Mouse (Mus musculus) adipose tissue, adult 10 weeks (tissue): ENCODE data around the gene Agap2. TPM values are rescaled to one million over a fixed set of nuclear protein-coding genes. Genes with fewer than 3 reads are reported as not detected.

Source experiments
- polyA plus RNA-seq: library from polyadenylated mRNA; stranded (reverse); fragments of 350-450 nt; fragmentation: Illumina TruSeq; extraction: RNeasy Lipid Tissue Mini Kit (QIAGEN cat#74804); gene quantifications from one replicate; pipeline ENCODE4 v1.2.3, GENCODE M21; 2014; ENCODE audit warnings: low read depth, low replicate concordance

The Agap2 gene
- polyA plus RNA-seq = 3.9 TPM

DNA sequence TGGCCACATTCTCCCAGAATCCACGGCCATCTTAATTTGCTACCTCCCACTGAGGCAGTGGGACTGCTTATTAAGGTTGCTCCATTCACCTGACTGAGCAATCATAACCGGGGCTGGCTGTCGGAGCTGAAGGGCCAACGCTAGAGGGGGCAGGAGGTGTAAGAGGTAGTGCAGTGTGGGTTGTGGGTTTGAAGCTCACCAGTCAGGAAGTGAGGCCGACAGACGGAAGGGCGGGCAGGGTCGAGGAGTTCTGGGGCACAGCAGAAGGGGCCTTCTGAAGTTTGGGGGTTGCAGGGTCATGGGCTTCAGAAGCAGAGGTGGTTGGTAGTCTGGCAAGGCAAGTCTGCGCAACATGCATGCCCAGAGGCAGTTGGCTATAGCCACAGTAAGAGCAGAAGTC lies at the start of gene Agap2:
Gene Agap2 (plus strand): TSS at position 205 of the 400 bp plus-strand sequence.

DNA sequence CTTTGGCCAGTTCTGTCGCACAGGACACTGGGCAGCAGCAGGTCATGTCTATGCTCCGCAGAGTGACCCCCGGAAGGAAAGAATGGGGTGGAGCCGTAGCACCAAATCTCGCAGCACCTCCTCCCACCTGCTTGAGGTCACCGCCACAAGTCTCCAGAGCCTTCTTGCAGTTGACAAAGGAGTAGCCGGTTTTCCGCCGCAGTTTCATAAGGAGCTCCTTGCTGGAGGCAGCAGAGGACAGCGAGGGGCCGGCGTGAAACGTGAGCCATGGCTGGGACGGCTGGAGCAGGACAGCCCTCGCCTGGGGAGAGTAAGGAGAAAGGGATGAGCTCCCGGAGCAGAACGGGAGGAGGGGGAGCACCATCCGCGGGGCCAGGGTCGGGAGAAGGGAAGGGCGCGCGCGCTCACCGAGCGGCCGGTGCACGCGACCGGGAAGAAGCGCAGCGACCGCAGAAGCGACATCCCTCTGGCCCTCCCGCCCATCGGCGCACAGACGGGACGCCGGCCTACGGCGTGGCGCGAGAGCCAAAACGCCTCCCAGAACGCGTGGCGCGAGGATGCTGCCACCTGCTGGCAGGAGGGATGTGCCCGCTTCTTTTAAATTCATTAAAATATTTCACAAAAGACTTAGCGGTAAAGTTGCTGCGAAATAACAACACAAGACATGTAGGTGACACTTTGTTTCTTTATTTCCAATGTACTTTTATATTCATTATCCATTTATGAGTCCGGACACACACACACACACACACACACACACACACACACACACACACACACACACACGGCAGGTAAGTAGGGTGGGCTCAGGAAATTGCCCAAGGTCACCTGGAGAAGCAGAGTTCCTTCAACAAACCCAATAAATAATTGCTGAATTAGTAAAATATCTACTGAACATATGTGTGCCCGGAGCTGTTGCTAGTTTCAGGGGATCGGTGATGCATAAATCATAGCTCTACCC lies 44.5 kb upstream of the Agap2 start, which contains the start of gene Tsfm:
Gene Tsfm (minus strand): TSS at position 505 of the 961 bp plus-strand sequence.

DNA sequence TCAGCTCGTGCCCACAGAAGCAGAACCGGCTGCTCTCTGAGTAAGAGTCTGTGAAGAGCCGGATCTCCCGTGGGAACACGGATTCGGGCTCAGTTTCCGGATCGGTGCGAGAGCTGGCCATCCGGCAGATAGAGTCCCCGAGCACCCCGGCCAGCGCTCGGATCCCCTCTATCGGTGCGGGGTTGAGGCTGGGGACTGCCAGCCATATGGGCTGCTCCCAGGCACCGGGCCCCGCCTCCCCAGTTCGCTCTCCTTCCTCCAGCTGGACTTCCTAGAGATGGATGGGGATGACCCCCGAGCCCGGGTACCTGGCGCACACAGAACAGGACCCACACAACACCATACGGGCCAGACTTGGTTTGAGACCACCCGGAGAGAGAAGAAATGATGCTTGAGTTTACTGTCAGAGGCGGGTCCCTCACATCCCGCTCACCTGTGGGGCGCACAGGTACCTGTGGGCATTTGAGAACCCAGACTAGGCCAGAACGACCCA lies 33.8 kb upstream of the Agap2 start, which contains the start of the genes Mettl1 and Eef1akmt3:
Gene Mettl1 (plus strand): TSS at position 141 of the 493 bp plus-strand sequence.
Gene Eef1akmt3 (minus strand): TSS at position 240 of the 493 bp plus-strand sequence.

DNA sequence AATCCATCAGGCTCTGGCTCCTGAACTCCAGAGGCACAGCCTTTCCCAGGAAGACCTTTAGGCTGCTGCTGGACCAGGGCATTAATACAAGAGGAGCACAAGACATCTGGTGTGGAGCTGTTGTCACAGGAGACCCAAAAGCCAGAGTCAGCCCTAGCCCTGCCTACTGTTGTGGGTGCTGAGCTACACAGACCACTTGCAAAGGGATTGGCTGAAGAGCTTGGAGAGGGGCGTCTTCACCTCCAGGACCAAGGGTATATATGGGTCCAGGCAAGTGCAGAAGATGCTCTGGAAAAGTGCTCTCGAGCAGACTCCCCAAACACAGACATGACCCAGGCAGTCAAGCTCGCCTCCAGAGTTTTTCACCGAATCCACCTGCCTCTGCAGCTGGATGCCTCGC lies 27.1 kb upstream of the Agap2 start, which contains the start of gene Cyp27b1:
Gene Cyp27b1 (plus strand): TSS at position 297 of the 400 bp plus-strand sequence.

DNA sequence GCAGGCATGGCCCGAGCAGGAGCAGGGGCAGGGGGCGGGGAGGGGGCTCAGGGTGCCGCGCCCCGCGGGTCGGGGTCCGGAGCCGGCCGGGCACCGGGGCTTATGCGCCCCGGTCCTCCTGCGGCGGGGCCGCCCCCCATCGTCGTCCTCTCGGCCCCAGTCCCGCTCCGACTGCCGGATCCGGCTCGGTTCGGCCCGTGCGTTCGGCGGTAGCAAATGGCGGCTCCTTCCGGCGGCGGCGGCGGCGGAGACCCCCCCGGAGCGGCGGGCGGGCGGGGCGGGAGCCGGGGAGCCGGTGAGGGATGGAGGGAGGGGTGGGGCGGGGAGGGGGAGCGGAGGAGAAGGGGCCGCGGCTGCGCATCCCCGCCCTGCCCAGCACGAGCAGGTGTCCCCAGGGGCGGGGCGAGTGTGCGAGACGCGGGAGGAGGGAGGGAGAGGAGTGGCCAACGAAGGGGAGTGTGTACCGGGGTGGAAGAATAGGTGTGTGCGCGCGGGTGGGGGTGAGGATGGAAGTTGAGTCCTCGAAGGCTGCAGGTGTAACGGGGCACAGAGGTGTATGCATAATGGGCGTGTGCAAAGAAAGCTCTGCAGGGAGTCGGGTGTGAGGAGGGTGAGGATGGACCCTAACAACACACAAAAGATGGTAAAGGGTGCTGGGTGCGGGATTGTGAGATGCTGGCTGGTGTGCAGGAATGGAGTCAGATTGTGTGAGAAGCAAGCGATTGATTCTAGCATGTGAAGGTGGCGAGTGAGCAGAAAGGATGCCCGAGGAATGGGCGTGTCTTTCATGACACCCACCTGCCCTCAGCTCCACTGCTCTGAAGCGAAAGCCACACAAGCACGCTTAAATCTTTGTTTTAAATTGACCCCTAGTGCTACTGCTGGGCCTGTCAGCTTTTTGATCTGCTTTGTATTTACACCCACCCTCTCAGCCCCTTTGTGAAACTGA lies 14.8 kb upstream of the Agap2 start, which contains the start of gene March9:
Gene March9 (minus strand): TSS at position 217 of the 949 bp plus-strand sequence.

DNA sequence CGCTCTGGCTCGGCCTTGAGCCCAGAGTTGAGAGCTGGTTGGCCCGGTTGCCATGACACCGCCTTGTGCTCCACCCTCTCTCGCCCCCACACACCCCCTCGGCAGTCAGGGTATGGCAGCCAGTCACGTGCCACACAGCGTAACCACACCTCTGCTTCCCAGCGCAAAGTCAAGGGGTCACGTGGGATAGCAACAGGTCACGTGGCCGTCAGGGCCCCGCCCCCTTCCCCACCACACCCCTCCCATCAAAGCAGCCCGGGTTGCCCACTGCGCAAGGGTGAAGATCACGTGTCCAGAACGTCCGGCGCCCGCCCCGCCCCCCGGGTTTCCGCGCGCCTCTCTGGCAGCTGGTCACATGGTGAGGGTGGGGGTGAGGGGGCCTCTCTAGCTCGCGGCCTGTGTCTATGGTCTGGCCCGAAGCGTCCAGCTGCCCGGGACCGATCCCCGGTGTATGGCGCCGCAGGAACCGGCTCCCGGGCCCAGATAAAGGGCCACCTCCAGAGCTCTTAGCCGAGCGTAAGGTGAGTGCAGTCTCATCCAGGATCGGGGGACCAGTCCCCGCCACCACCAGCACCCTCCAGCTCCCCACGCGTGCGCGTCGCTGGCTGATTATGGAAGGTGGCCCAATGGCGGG lies 11.7 kb upstream of the Agap2 start, which contains the start of gene Cdk4:
Gene Cdk4 (plus strand): TSS at position 296 of the 634 bp plus-strand sequence.

DNA sequence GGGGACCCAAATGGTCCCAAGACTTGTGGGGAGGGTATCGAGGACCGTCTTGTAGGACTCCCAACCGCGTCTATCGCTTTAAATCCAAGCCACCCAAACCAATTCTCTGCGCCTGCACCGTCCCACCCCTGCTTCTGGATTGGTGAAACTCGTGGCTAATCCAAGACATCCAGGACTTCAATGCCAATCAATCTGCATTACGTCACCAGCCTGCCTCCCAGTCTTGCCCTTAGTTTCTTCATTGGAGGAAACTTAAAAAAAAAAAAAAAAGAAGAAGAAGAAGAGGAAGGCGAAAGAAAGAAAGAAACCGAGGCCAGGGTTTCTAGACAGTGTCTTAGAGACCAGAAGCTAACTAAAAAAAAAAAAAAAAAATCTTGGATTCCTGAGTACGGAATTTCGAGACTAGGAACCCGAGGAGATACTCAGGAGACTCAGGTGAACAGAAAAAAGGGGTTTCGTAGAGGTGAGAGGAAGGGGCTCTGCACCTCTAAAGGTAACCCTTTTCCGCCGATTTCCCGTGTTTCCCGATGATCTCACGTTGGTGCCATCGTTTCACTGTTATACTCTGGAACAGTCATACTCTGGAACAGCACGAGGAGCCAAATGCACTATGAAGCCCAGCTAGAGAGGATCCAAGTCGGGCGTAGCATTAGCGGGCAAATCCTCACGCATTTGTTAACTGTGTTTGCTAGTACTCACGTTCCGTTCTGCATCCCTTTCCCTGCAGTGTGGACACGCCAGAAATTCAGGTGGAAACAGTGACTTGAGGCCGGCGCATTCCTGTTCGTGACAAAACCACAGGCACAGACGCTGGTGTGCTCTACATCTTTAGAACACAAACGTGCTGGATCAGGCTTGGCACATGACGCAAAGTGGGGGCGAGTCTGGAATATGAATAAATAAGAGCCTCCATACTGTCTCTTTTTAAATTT lies 4.6 kb upstream of the Agap2 start, which contains the start of gene Tspan31:
Gene Tspan31 (minus strand): TSS at position 75 of the 932 bp plus-strand sequence.

DNA sequence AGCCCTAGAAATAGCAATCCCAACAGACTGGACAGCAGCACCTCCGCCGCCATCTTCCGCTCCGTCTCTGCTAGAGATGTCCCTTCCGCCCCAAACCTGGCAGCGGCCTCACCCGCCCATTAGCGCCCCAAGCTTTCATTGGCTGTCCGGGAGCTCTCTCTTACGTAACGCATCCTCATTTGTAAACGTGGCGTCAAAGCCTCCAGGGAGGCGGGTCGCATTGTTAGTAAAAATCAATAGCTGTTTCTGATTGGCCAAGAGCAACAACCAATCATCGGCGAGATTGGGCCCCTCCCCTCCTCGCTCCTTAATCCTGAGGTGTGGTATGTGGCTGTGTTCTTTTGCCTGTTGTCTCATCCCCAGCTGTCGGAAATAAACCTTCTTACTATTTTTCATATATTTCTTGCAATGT lies 46.0 kb downstream of the Agap2 start, which contains the start of gene Os9:
Gene Os9 (minus strand): TSS at position 66 of the 412 bp plus-strand sequence.

Other genes starting within 250 kb of the Agap2 start
- gene Atp23, start 173.9 kb upstream of the Agap2 start, polyA plus RNA-seq = 6.1 TPM
- gene Ctdsp2, start 96.6 kb upstream of the Agap2 start, polyA plus RNA-seq = 107 TPM
- 0.19 TPM for gene Avil, start 74.6 kb upstream of the Agap2 start, polyA plus RNA-seq
- gene Tsfm, start 44.4 kb upstream of the Agap2 start, polyA plus RNA-seq = 25.2 TPM
- gene Mettl1, start 33.9 kb upstream of the Agap2 start, polyA plus RNA-seq = 26.8 TPM
- gene Eef1akmt3, start 33.8 kb upstream of the Agap2 start, polyA plus RNA-seq = 0.53 TPM
- 0.27 TPM for gene Cyp27b1, start 27.0 kb upstream of the Agap2 start, polyA plus RNA-seq
- gene March9, start 15.1 kb upstream of the Agap2 start, polyA plus RNA-seq = 6.8 TPM
- gene Cdk4, start 11.8 kb upstream of the Agap2 start, polyA plus RNA-seq = 186 TPM
- 87.3 TPM for gene Tspan31, start 5.0 kb upstream of the Agap2 start, polyA plus RNA-seq
- gene Os9, start 45.8 kb downstream of the Agap2 start, polyA plus RNA-seq = 160 TPM
- gene B4galnt1, start 89.9 kb downstream of the Agap2 start, polyA plus RNA-seq = 73.3 TPM
- 1.5 TPM for gene Slc26a10, start 105.4 kb downstream of the Agap2 start, polyA plus RNA-seq
- gene Arhgef25, start 114.8 kb downstream of the Agap2 start, polyA plus RNA-seq = 29.2 TPM
- gene Dtx3, start 120.4 kb downstream of the Agap2 start, polyA plus RNA-seq = 73.3 TPM
- 87.8 TPM for gene Pip4k2c, start 136.3 kb downstream of the Agap2 start, polyA plus RNA-seq
- gene Kif5a, start 188.1 kb downstream of the Agap2 start, polyA plus RNA-seq = 2.7 TPM
- 189 TPM for gene Dctn2, start 191.1 kb downstream of the Agap2 start, polyA plus RNA-seq
- 36.5 TPM for gene Mbd6, start 213.7 kb downstream of the Agap2 start, polyA plus RNA-seq
- gene Mars, start 236.5 kb downstream of the Agap2 start, polyA plus RNA-seq = 41.3 TPM
- gene Arhgap9, start 246.7 kb downstream of the Agap2 start, polyA plus RNA-seq = 9.8 TPM